Mouse (Mus musculus) B cell, adult 67 days (primary cell): ENCODE results near the gene Ccdc96. TPM values are rescaled to one million over a fixed set of nuclear protein-coding genes. Genes with fewer than 3 reads are reported as not detected.

Source experiments
- total RNA-seq, 2 experiments: library from RNA; stranded (reverse); gene quantifications; 4 replicates each; pipeline ENCODE4 v1.2.4; 2023

The Ccdc96 gene
- total RNA-seq = under 1 TPM; 0.49 to 0.53 TPM

DNA sequence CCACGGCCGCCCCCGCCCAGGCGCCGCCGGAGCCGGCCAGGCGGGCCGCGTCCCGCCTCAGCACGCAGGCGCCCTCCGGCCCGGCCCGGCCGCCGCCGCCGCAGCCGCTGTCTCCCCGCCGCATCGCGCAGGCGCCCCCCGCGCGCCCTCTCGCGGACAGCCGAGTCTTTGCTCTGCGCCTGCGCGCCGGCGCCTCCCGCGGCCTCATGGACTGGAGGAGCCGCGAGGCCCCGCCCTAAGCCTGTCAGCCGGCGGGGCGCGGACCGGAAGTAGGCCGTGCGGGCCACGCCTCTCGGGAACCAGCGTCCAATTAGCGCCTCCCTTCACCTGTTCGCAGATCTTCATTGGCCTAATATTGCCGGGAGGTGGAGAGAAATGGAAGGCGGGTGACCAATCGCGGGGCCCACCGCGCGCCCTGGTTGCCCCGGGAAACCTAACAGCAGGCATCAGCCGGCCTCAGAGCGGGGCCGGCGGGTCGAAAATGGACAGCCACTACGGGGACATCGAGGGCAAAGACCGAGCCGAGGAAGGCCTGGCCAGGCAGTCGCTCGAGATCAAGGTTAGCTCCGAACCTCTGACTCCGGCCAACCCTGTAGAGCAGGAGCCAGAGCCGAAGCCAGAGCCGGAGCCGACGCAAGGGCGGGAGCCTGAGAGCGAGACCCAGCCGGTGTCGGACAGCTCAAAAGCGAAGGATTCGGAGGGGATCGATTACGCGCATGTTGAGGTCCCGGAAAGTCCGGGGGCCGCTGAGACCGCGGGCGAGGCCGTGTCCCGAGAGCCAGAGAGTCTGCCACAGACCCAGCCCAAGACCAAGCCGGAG is at the start of gene Ccdc96, which contains the start of gene Tada2b:
Gene Ccdc96 (plus strand): TSS at position 418 of the 820 bp plus-strand sequence.
Gene Tada2b (minus strand): TSS at position 115 of the 820 bp plus-strand sequence.

DNA sequence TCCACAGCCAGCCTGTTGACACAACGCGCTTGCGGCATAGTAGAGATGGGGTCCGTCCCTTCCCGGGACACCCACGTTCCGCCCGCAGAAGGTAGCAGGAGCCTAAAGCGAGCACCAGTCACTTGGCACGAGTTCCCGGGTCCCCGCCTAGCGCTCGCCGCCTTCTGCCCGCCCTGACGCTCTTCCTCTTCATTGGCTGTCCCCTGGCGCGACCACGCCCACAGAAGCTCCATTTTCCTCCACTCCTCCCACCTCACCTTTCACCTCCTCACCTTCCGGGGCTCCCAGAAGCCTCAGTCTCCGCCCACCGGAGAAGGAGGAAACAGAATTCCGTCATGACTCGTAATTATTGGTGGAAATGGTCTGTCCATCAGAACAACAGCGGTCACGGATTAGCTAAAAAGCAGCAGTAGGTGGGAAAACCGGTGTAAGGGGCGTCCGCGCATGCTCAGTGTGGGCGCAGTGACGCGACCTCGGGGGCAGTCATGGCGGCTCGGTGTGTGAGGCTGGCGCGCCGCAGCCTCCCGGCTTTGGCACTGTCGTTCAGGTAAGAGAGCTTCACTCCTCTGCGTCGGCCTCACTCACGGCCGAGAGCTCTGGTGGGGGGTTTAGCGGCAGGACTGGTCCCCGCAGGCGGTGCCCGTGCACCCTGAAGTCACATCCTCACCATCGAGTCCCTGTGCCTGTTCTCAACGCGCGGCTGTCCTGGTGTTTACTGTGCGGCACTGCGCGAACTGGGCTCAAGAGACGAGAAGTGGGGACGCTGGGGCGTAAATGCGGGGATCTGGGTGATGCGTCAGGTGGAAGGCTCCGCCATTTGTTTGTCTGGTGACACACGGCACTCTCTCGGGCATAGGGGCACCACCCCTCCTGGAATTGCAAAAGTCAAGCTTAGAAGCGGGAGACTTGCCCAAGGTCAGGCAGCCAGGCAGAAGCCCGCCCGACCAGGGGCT is 19.4 kb upstream of the Ccdc96 start, which contains the start of gene Grpel1:
Gene Grpel1 (plus strand): TSS at position 290 of the 953 bp plus-strand sequence.

Other genes starting within 250 kb of the Ccdc96 start
- gene Sorcs2, start 86.4 kb upstream of the Ccdc96 start, total RNA-seq = 1 to 10 TPM; 2.4 to 3.7 TPM
- gene Grpel1, start 19.6 kb upstream of the Ccdc96 start, total RNA-seq = 10 to 100 TPM; 21.0 to 22.6 TPM
- 10 to 100 TPM; 31.7 to 36.0 TPM for gene Tada2b, start 303 bp upstream of the Ccdc96 start, total RNA-seq
- 100 to 1,000 TPM; 150 to 155 TPM for gene Tbc1d14, start 108.7 kb downstream of the Ccdc96 start, total RNA-seq
- gene D5Ertd579e, start 211.4 kb downstream of the Ccdc96 start, total RNA-seq = 10 to 100 TPM; 39.4 to 47.2 TPM